In genomic region chr17:17004632-17005265, GRCm38 (mm10) we compare ENCODE assay signal across 8 mouse cellular contexts. TPM values are rescaled to one million over a fixed set of nuclear protein-coding genes. Genes with fewer than 3 reads are reported as not detected.
DNase-seq lines count a peak whose midpoint lies in the region; ATAC-seq lines count a peak whose summit lies in the region.
"Not testable (repeated sequence)": the region's sequence is repeated elsewhere in the genome, so short reads cannot be mapped to it uniquely, and the experiment has no call there.

No protein-coding gene starts in this region.

- H3K4me3 ChIP-seq in lung, embryonic 16.5 days (ENCODE audit: low read length): peak overlapping the region; percentile 60

- H3K36me3 ChIP-seq in lung, embryonic 16.5 days (ENCODE audit: control insufficient read depth, insufficient read depth, low read length): not testable (repeated sequence)

- peak overlapping the region; percentile 62 for H3K4me2 ChIP-seq in lung, embryonic 16.5 days (ENCODE audit: low read depth, low read length)

- H3K9ac ChIP-seq in lung, embryonic 16.5 days (ENCODE audit: low read length): peak overlapping the region; percentile 63

- DNase-seq in MEL-GATA-1-ER (ENCODE audit: extremely low read depth, low read depth): peak; percentile 99
- DNase-seq in cerebellum, adult 8-10 months: peak; percentile 80
- peak; percentile 86 for DNase-seq in forelimb bud, embryonic 11.5 days (ENCODE audit: low read depth, low spot score)
- DNase-seq in layer of hippocampus, adult 9-10 months (ENCODE audit: low spot score): peak; percentile 75
- DNase-seq in ovary, postnatal 10 days (ENCODE audit: low spot score): peak; percentile 35
- peak; percentile 78 to 80 for DNase-seq in thymus, postnatal 10 days (ENCODE audit: low spot score in 2 of 2)

- under 1% methylated on average over 16 of the region's 16 CpGs for WGBS in lung, embryonic 16.5 days

- not testable (repeated sequence) for H3K4me1 ChIP-seq in lung, embryonic 16.5 days (replicated peaks; ENCODE audit: control insufficient read depth, insufficient read depth, low read length)

- peak overlapping the region; percentile 49; the same call in 1 of the 2 replicates for H3K27ac ChIP-seq in lung, embryonic 16.5 days (ENCODE audit: low read length)

- H3K9me3 ChIP-seq in lung, embryonic 16.5 days (ENCODE audit: control insufficient read depth, low read length): not testable (repeated sequence)

- not testable (repeated sequence) for H3K27me3 ChIP-seq in lung, embryonic 16.5 days (ENCODE audit: control insufficient read depth, insufficient read depth, low read depth, low read length)

- peak; percentile 100 for ATAC-seq in hematopoietic stem cell, adult 5-6 weeks (replicated peaks in 1 of 2; ENCODE audit: insufficient read depth in 1 of 2, low FRiP score in 2 of 2, low TSS enrichment in 1 of 2, low read depth in 1 of 2, poor library complexity in 2 of 2, severe bottlenecking in 2 of 2)
- peak; percentile 100 for ATAC-seq in lung, embryonic 16.5 days (ENCODE audit: low read depth)

RNA-seq across cellular contexts. Expression of gene Zfp960, which starts 59.2 kb away (rescaled TPM):
- 1.5 and 2.1 TPM in 2 replicates for total RNA-seq in hematopoietic stem cell, adult 5-6 weeks (2017)
- 5.9 and 6.0 TPM in 2 replicates for polyA plus RNA-seq in lung, embryonic 16.5 days (2015; fragmentation: Nextera tagmentation; extraction: Ambion mirVana)

Comparison
In these comparisons a context has a peak if more than half of its experiments do, and no peak if none do; other contexts are left out.
1. Peak in every context shown above with its lines: DNase-seq, ATAC-seq, H3K4me3 ChIP-seq and H3K27ac ChIP-seq.
2. DNase-seq: peak in every context shown above with its lines; median percentile 99 in MEL-GATA-1-ER; 86 in forelimb bud, embryonic 11.5 days; 80 in cerebellum, adult 8-10 months; 79 in thymus, postnatal 10 days; 75 in layer of hippocampus, adult 9-10 months; 35 in ovary, postnatal 10 days.